Mouse (Mus musculus): ENCODE results near the gene Ksr2. TPM values are rescaled to one million over a fixed set of nuclear protein-coding genes. Genes with fewer than 3 reads are reported as not detected.

The Ksr2 gene
- polyA plus RNA-seq, 1 experiment from 2014 or later: 0.32 TPM

- DNase-seq (ENCODE audit: low spot score): peak; percentile 83
- no peaks in the 10 kb centered on the region for H3K27me3 ChIP-seq (replicated peaks; ENCODE audit: low read depth, poor library complexity, severe bottlenecking)
- H3K36me3 ChIP-seq (replicated peaks): no peaks in the 10 kb centered on the region
- H3K27ac ChIP-seq (replicated peaks): no peak overlapping the region
- 4% methylated on average over 8 of the region's 8 CpGs for WGBS
- no peaks in the 10 kb centered on the region for H3K9me3 ChIP-seq
- H3K4me1 ChIP-seq: peaks cover 4% of the 10 kb centered on the region; the same call in 1 of the 2 replicates
- H3K4me3 ChIP-seq: no peak overlapping the region
These were observed 102.8 kb downstream of the Ksr2 start for GRCm38 (mm10) chr5:117516597-117516996.

DNA sequence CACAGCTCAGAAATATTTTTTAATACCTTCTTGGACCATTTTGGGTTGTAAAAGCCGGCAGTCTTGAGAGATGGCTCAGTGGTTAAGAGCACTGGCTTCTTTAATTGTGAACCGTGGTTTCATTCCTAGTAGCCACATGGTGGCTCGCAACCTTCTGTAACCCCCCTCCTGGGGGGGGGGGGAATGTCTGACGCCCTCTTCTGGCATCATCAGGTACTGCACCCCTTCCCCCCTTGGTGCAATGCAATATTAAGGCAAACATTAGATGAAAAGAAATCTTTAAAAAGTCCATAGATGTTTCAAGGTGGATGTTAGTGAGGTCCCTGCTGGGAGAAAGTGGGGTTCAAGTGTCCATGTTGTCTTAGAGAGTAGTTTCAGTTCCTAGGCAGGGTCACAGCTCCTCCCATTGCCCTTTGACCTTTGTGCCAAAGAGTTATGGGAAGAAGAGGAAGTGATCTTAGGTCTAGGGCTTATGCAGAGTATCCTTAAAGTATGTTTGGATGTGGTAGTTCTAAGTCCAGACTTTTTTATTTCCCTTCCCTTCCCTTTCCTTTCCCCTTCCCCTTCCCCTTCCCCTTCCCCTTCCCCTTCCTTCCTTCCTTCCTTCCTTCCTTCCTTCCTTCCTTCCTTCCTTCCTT, 106.2 kb downstream of the Ksr2 start:
- 43% methylated on average over 4 of the region's 4 CpGs for WGBS
- H3K27me3 ChIP-seq (replicated peaks; ENCODE audit: low read depth, poor library complexity, severe bottlenecking): no peaks in the 10 kb centered on the region
- H3K4me1 ChIP-seq: peaks cover 4% of the 10 kb centered on the region; the same call in 1 of the 2 replicates
- H3K9me3 ChIP-seq: peaks cover 2% of the 10 kb centered on the region; the same call in 1 of the 2 replicates
- DNase-seq (ENCODE audit: low spot score): no peak
- no peaks in the 10 kb centered on the region for H3K36me3 ChIP-seq (replicated peaks)
- no peak overlapping the region for H3K27ac ChIP-seq (replicated peaks)
- no peak overlapping the region for H3K4me3 ChIP-seq

GRCm38 (mm10) chr5:117521156-117521555, 107.4 kb downstream of the Ksr2 start:
- Histone ChIP-seq H3K27me3 (replicated peaks; ENCODE audit: low read depth, poor library complexity, severe bottlenecking) (no peaks in the 10 kb centered on the region), H3K27ac (replicated peaks) (no peak overlapping the region), H3K4me1 (peaks cover 4% of the 10 kb centered on the region; the same call in 1 of the 2 replicates), H3K4me3 (no peak overlapping the region), H3K9me3 (peaks cover 2% of the 10 kb centered on the region; the same call in 1 of the 2 replicates), H3K36me3 (replicated peaks) (no peaks in the 10 kb centered on the region)
- 71% methylated on average over 4 of the region's 4 CpGs for whole genome bisulfite sequencing
- DNase-seq (ENCODE audit: low spot score): no peak

- Histone ChIP-seq H3K4me3 (no peak overlapping the region), H3K4me1 (peaks cover 4% of the 10 kb centered on the region; the same call in 1 of the 2 replicates), H3K9me3 (peaks cover 2% of the 10 kb centered on the region; the same call in 1 of the 2 replicates), H3K36me3 (replicated peaks) (no peaks in the 10 kb centered on the region), H3K27ac (replicated peaks) (no peak overlapping the region), H3K27me3 (replicated peaks; ENCODE audit: low read depth, poor library complexity, severe bottlenecking) (no peaks in the 10 kb centered on the region)
- DNase-seq (ENCODE audit: low spot score): no peak
- WGBS: 82% methylated on average over 4 of the region's 4 CpGs
These were observed 107.9 kb downstream of the Ksr2 start for GRCm38 (mm10) chr5:117521701-117522100.

DNA sequence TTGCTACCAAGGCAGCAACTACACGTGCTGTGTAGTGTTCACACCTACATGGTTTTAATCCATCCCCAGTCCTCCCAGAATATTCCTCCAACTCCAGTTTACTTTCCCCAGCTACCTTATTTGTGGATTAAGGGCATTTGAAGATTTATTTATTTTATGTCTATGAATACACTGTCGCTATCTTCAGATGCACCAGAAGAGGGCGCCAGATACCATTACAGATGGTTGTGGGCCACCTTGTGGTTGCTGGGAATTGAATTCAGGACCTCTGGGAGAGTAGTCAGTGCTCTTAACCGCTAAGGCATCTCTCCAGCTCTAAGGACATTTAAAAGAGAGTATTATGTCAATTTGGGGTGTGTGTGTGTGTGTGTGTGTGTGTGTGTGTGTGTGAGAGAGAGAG, 108.7 kb downstream of the Ksr2 start:
- Histone ChIP-seq H3K27ac (replicated peaks) (no peak overlapping the region), H3K9me3 (peaks cover 2% of the 10 kb centered on the region; the same call in 1 of the 2 replicates), H3K36me3 (replicated peaks) (no peaks in the 10 kb centered on the region), H3K4me3 (no peak overlapping the region), H3K4me1 (peaks cover 4% of the 10 kb centered on the region; the same call in 1 of the 2 replicates), H3K27me3 (replicated peaks; ENCODE audit: low read depth, poor library complexity, severe bottlenecking) (no peaks in the 10 kb centered on the region)
- no peak for DNase-seq (ENCODE audit: low spot score)
- 65% methylated on average over 4 of the region's 4 CpGs for WGBS

GRCm38 (mm10) chr5:117523010-117523409, 109.2 kb downstream of the Ksr2 start:
- DNase-seq (ENCODE audit: low spot score): no peak
- H3K4me3 ChIP-seq: no peak overlapping the region
- H3K9me3 ChIP-seq: peaks cover 2% of the 10 kb centered on the region; the same call in 1 of the 2 replicates
- peaks cover 4% of the 10 kb centered on the region; the same call in 1 of the 2 replicates for H3K4me1 ChIP-seq
- H3K27ac ChIP-seq (replicated peaks): no peak overlapping the region
- H3K36me3 ChIP-seq (replicated peaks): no peaks in the 10 kb centered on the region
- 86% methylated on average over 10 of the region's 10 CpGs for WGBS
- H3K27me3 ChIP-seq (replicated peaks; ENCODE audit: low read depth, poor library complexity, severe bottlenecking): no peaks in the 10 kb centered on the region

GRCm38 (mm10) chr5:117530991-117531390, 117.2 kb downstream of the Ksr2 start:
- Histone ChIP-seq H3K4me3 (no peak overlapping the region), H3K36me3 (replicated peaks) (no peaks in the 10 kb centered on the region), H3K27me3 (replicated peaks; ENCODE audit: low read depth, poor library complexity, severe bottlenecking) (peaks cover 41% of the 10 kb centered on the region), H3K9me3 (no peaks in the 10 kb centered on the region), H3K4me1 (peaks cover 22% of the 10 kb centered on the region), H3K27ac (replicated peaks) (no peak overlapping the region)
- 73% methylated on average over 6 of the region's 6 CpGs for WGBS
- no peak for DNase-seq (ENCODE audit: low spot score)

DNA sequence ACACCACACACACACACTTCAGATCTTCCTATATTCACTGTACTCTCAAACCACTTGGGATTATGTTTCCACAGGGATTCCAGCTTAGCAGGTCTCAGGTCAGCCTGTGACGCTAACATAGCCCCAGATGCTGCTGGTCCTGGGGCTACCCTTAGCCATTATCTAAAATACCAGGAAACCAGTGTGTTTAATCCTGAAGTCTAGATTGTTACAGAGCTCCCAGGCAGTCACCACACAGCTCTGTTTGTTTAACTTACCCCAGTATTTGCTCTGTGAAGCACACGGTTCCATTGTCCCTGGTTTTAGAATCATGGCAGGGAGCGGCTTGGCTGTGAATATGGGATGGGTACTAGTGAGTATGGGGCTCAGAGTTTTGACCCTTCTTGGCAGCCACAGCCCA, 125.4 kb downstream of the Ksr2 start:
- H3K9me3 ChIP-seq: no peaks in the 10 kb centered on the region
- no peak overlapping the region for H3K27ac ChIP-seq (replicated peaks)
- no peak for DNase-seq (ENCODE audit: low spot score)
- peaks cover 23% of the 10 kb centered on the region for H3K27me3 ChIP-seq (replicated peaks; ENCODE audit: low read depth, poor library complexity, severe bottlenecking)
- no peak overlapping the region for H3K4me3 ChIP-seq
- no peaks in the 10 kb centered on the region for H3K36me3 ChIP-seq (replicated peaks)
- WGBS: 82% methylated on average over 3 of the region's 3 CpGs
- peaks cover 3% of the 10 kb centered on the region for H3K4me1 ChIP-seq

- 0 out of 2 replicates have a peak, but pooled peaks cover 8% of the 10 kb centered on the region for H3K27me3 ChIP-seq (replicated peaks; ENCODE audit: low read depth, poor library complexity, severe bottlenecking)
- no peak overlapping the region for H3K4me3 ChIP-seq
- H3K4me1 ChIP-seq: peaks cover 7% of the 10 kb centered on the region; the same call in 1 of the 2 replicates
- DNase-seq (ENCODE audit: low spot score): no peak
- no peaks in the 10 kb centered on the region for H3K9me3 ChIP-seq
- no peak overlapping the region for H3K27ac ChIP-seq (replicated peaks)
- WGBS: 83% methylated on average over 8 of the region's 8 CpGs
- H3K36me3 ChIP-seq (replicated peaks): no peaks in the 10 kb centered on the region
These were observed 127.9 kb downstream of the Ksr2 start for GRCm38 (mm10) chr5:117541654-117542053.

DNA sequence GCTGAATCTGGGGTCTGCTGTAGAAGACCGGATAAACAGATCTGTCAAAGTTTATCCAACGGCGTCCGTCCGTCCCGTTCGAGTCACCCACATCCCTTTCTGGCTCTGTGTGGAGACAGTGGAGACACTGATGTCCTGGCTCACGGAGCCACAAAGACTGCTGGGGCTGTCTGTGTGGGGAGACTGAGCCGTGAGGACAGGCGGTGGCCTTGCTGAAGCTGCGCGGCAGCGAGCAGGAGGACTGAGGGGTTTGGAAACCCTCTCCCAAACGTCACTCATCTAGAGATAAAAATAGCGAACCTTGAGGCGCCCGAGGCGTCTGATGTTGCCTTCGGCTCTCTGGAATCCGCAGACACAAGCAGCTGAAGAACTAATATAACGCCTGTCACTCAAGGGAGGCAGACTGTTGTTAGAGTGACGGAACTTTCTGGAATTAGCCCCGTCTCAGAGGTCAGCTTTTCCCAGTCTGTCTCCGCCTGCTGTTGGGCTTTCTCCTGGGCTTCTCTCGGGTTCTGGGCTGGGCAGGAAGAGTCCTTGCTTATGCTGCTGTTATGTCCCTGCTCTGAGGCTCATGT, 133.0 kb downstream of the Ksr2 start:
- 80% methylated on average over 25 of the region's 25 CpGs for WGBS
- DNase-seq (ENCODE audit: low spot score): no peak
- no peaks in the 10 kb centered on the region for H3K36me3 ChIP-seq (replicated peaks)
- no peak overlapping the region for H3K4me3 ChIP-seq
- H3K4me1 ChIP-seq: peaks cover 7% of the 10 kb centered on the region; the same call in 1 of the 2 replicates
- no peak overlapping the region for H3K27ac ChIP-seq (replicated peaks)
- peaks cover 2% of the 10 kb centered on the region; the same call in 1 of the 2 replicates for H3K9me3 ChIP-seq
- no peaks in the 10 kb centered on the region for H3K27me3 ChIP-seq (replicated peaks; ENCODE audit: low read depth, poor library complexity, severe bottlenecking)

- 80% methylated on average over 9 of the region's 9 CpGs for WGBS
- no peak overlapping the region for H3K4me3 ChIP-seq
- peaks cover 5% of the 10 kb centered on the region; the same call in 1 of the 2 replicates for H3K9me3 ChIP-seq
- no peaks in the 10 kb centered on the region for H3K27me3 ChIP-seq (replicated peaks; ENCODE audit: low read depth, poor library complexity, severe bottlenecking)
- DNase-seq (ENCODE audit: low spot score): no peak
- no peaks in the 10 kb centered on the region for H3K4me1 ChIP-seq
- no peaks in the 10 kb centered on the region for H3K36me3 ChIP-seq (replicated peaks)
- no peak overlapping the region for H3K27ac ChIP-seq (replicated peaks)
These were observed 137.2 kb downstream of the Ksr2 start for GRCm38 (mm10) chr5:117550992-117551391.

DNA sequence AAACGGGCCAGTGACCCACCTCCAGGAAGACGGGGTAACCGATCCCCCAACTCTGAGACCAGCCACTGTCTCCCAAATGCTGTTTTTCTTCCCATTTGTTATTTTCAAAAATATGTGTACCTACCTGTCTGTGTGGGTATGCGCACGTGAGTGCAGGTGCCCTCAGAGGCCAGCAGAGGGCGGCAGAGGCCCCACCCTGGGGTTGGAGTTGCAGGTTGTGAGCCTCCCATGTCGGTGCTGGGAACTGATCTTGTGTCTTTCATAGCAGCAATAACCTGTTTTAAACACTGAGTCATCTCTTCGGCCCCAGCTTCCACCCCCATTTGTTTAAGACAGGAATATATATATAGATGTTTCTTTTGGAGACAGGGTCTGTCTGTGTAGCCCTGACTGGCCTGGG, 138.3 kb downstream of the Ksr2 start:
- no peaks in the 10 kb centered on the region for H3K36me3 ChIP-seq (replicated peaks)
- H3K27ac ChIP-seq (replicated peaks): no peak overlapping the region
- 92% methylated on average over 8 of the region's 8 CpGs for WGBS
- no peaks in the 10 kb centered on the region for H3K4me1 ChIP-seq
- H3K9me3 ChIP-seq: peaks cover 5% of the 10 kb centered on the region; the same call in 1 of the 2 replicates
- no peaks in the 10 kb centered on the region for H3K27me3 ChIP-seq (replicated peaks; ENCODE audit: low read depth, poor library complexity, severe bottlenecking)
- no peak overlapping the region for H3K4me3 ChIP-seq
- no peak for DNase-seq (ENCODE audit: low spot score)

GRCm38 (mm10) chr5:117554505-117554904, 140.7 kb downstream of the Ksr2 start:
- Histone ChIP-seq H3K27ac (replicated peaks) (no peak overlapping the region), H3K27me3 (replicated peaks; ENCODE audit: low read depth, poor library complexity, severe bottlenecking) (no peaks in the 10 kb centered on the region), H3K4me3 (no peak overlapping the region), H3K36me3 (replicated peaks) (no peaks in the 10 kb centered on the region), H3K4me1 (no peaks in the 10 kb centered on the region), H3K9me3 (peaks cover 5% of the 10 kb centered on the region; the same call in 1 of the 2 replicates)
- DNase-seq (ENCODE audit: low spot score): no peak
- 90% methylated on average over 4 of the region's 4 CpGs for WGBS

Data from embryonic facial prominence, embryonic 10.5 days (tissue).